Mouse (Mus musculus): Measurements from ENCODE around the gene Paqr3. TPM values are rescaled to one million over a fixed set of nuclear protein-coding genes. Genes with fewer than 3 reads are reported as not detected.

The Paqr3 gene
- total RNA-seq (2012; rRNA removed) (3.3 and 4.3 TPM in 2 replicates), polyA plus RNA-seq (2012; ENCODE audit: insufficient read depth in 1 of 2, insufficient read length in 2 of 2, low read depth in 1 of 2, low replicate concordance in 2 of 2, missing spikeins in 1 of 2) (1 to 10 TPM in 1 of 2 experiments, not detected in 1; 6.4 TPM)

- no peak for TF ChIP-seq GATA1 (IDR thresholded peaks at IDR 0.05; ENCODE audit: low read depth, low read length)
- TF ChIP-seq TCF12 (IDR thresholded peaks at IDR 0.05; ENCODE audit: low read depth, low read length), result no peak
- TF ChIP-seq KAT2A (conservative IDR thresholded peaks at IDR 0.05; ENCODE audit: low read depth, low read length), result no peak
- TF ChIP-seq POLR2A (IDR thresholded peaks at IDR 0.05; ENCODE audit: control insufficient read depth in 1 of 2, insufficient read depth in 1 of 2, low read depth in 1 of 2, low read length in 2 of 2, poor library complexity in 1 of 2), result peak; percentile 34 to 55; a peak in 1 of 4 replicates
- TF ChIP-seq GABPA (IDR thresholded peaks at IDR 0.05; ENCODE audit: low read depth, low read length), result no peak
- TF ChIP-seq MAFK (IDR thresholded peaks at IDR 0.05; ENCODE audit: borderline replicate concordance, low read depth, low read length), result no peak
- TF ChIP-seq SMC3 (IDR thresholded peaks at IDR 0.05; ENCODE audit: low read depth, low read length), result 0 out of 2 replicates have a peak, but pooled peaks have one; percentile 9
- no peak for TF ChIP-seq E2F4 (IDR thresholded peaks at IDR 0.05; ENCODE audit: borderline replicate concordance, low read depth, low read length)
- TF ChIP-seq CTCF (IDR thresholded peaks at IDR 0.05 in 2 of 3, conservative IDR thresholded peaks at IDR 0.05 in 1 of 3; ENCODE audit: control insufficient read depth in 1 of 3, insufficient read depth in 1 of 3, low read depth in 2 of 3, low read length in 3 of 3, poor library complexity in 1 of 3, severe bottlenecking in 1 of 3), result no peak
- TF ChIP-seq MXI1 (IDR thresholded peaks at IDR 0.05; ENCODE audit: low read depth, low read length), result 0 out of 2 replicates have a peak, but pooled peaks have one; percentile 34
- TF ChIP-seq POLR2AphosphoS2 (IDR thresholded peaks at IDR 0.05; ENCODE audit: low read length), result no peak
- TF ChIP-seq ZC3H11A (IDR thresholded peaks at IDR 0.05; ENCODE audit: low read depth, low read length), result no peak
- peak; percentile 59 for TF ChIP-seq HCFC1 (IDR thresholded peaks at IDR 0.05; ENCODE audit: low read depth, low read length)
- TF ChIP-seq JUND (IDR thresholded peaks at IDR 0.05; ENCODE audit: low read depth, low read length), result no peak
- TF ChIP-seq EP300 (IDR thresholded peaks at IDR 0.05; ENCODE audit: low read depth in 1 of 2, low read length in 2 of 2), result no peak
- peak; percentile 61 for TF ChIP-seq ELF1 (IDR thresholded peaks at IDR 0.05; ENCODE audit: low read depth, low read length)
- TF ChIP-seq CHD2 (IDR thresholded peaks at IDR 0.05; ENCODE audit: low read length), result no peak
- TF ChIP-seq POLR2AphosphoS5 (IDR thresholded peaks at IDR 0.05; ENCODE audit: borderline replicate concordance, low read depth, low read length), result no peak
- no peak for TF ChIP-seq USF2 (IDR thresholded peaks at IDR 0.05; ENCODE audit: borderline replicate concordance in 1 of 2, insufficient read depth in 1 of 2, low read depth in 1 of 2, low read length in 2 of 2)
- TF ChIP-seq NELFE (IDR thresholded peaks at IDR 0.05; ENCODE audit: low read depth, low read length), result peak; percentile 59
- no peak for TF ChIP-seq SIN3A (IDR thresholded peaks at IDR 0.05; ENCODE audit: low read length)
- TF ChIP-seq NRF1 (IDR thresholded peaks at IDR 0.05; ENCODE audit: insufficient read depth, low read depth, low read length, poor library complexity, severe bottlenecking), result no peak
- no peak for TF ChIP-seq TBP (IDR thresholded peaks at IDR 0.05; ENCODE audit: low read depth, low read length)
- TF ChIP-seq MEF2A (IDR thresholded peaks at IDR 0.05; ENCODE audit: extremely low read depth, insufficient replicate concordance, low read depth, low read length, poor library complexity, severe bottlenecking), result no peak
- peak; percentile 96 for DNase-seq (ENCODE audit: low read depth, low spot score)
- no peak within 1 kb of the TSS for H3K27ac ChIP-seq (ENCODE audit: control insufficient read depth, low read depth, low read length)
- H3K9me3 ChIP-seq (replicated peaks; ENCODE audit: insufficient read depth, low read length), result no peaks in the 10 kb centered on the region
- H3K9ac ChIP-seq (ENCODE audit: control insufficient read depth, low read depth, low read length, poor library complexity, severe bottlenecking), result peak within 1 kb of the TSS; percentile 75
- peaks cover 0 to 21% of the 10 kb centered on the region in 2 experiments; a peak in 2 of 4 replicates for H3K36me3 ChIP-seq (ENCODE audit: control insufficient read depth in 1 of 2, insufficient read depth in 2 of 2, low read length in 2 of 2)
- peaks cover 17 to 27% of the 10 kb centered on the region in 2 experiments; a peak in 3 of 4 replicates for H3K4me1 ChIP-seq (ENCODE audit: control insufficient read depth in 1 of 2, insufficient read depth in 2 of 2, low read length in 2 of 2)
- no peaks in the 10 kb centered on the region for H3K79me2 ChIP-seq (ENCODE audit: control insufficient read depth, insufficient read depth, low read length, poor library complexity)
- H3K4me3 ChIP-seq (ENCODE audit: control insufficient read depth in 1 of 2, insufficient read depth in 1 of 2, low read depth in 2 of 2, low read length in 2 of 2), result peak within 1 kb of the TSS; percentile 72 to 90
- H3K27me3 ChIP-seq (ENCODE audit: control insufficient read depth in 1 of 2, insufficient read depth in 2 of 2, low read length in 2 of 2), result no peaks in the 10 kb centered on the region
These were observed at the start of gene Paqr3 for GRCm38 (mm10) chr5:97111207-97111910. Gene Paqr3 (minus strand): TSS chr5:97111596.

All from MEL (cell line).